Mouse (Mus musculus): ENCODE measurements around the gene Cltc. TPM values are rescaled to one million over a fixed set of nuclear protein-coding genes. Genes with fewer than 3 reads are reported as not detected.

Gene Cltc
- polyA plus RNA-seq, 1 experiment = 86.1 TPM

- H3ac ChIP-seq (ENCODE audit: control insufficient read depth, insufficient read length) = no peak overlapping the region
- peak overlapping the region; percentile 93 for H3K4me2 ChIP-seq (ENCODE audit: low read depth)
- H3K36me3 ChIP-seq (ENCODE audit: control insufficient read depth, insufficient read depth) = no peaks in the 10 kb centered on the region
- H3K4me3 ChIP-seq = no peak overlapping the region
- H3K79me2 ChIP-seq (ENCODE audit: control insufficient read depth, insufficient read depth) = peaks cover 13% of the 10 kb centered on the region
- TF ChIP-seq MYOD1 (IDR thresholded peaks at IDR 0.05; ENCODE audit: control insufficient read depth in 1 of 3, insufficient read length in 2 of 3, low read depth in 2 of 3) (no peak), TCF3 (IDR thresholded peaks at IDR 0.05; ENCODE audit: insufficient read length, low read depth) (no peak), POLR2A (IDR thresholded peaks at IDR 0.05; ENCODE audit: insufficient read length, low read depth) (no peak), USF1 (IDR thresholded peaks at IDR 0.05; ENCODE audit: low read depth) (no peak), E2F4 (IDR thresholded peaks at IDR 0.05; ENCODE audit: insufficient read depth) (no peak), CEBPB (IDR thresholded peaks at IDR 0.05; ENCODE audit: insufficient read depth, poor library complexity, severe bottlenecking) (no peak), TCF12 (IDR thresholded peaks at IDR 0.05; ENCODE audit: insufficient read depth, poor library complexity, severe bottlenecking) (no peak), MYOG (IDR thresholded peaks at IDR 0.05; ENCODE audit: control insufficient read depth in 1 of 3, insufficient read depth in 1 of 3, insufficient read length in 2 of 3, low read depth in 2 of 3) (no peak), SRF (IDR thresholded peaks at IDR 0.05; ENCODE audit: control insufficient read depth, insufficient read length, low read depth) (no peak), REST (IDR thresholded peaks at IDR 0.05; ENCODE audit: insufficient read depth, insufficient read length) (no peak), POLR2AphosphoS2 (IDR thresholded peaks at IDR 0.05; ENCODE audit: insufficient read length, low read depth) (no peak), MAX (IDR thresholded peaks at IDR 0.05; ENCODE audit: low read depth) (no peak)
- no peaks in the 10 kb centered on the region for H3K27me3 ChIP-seq (ENCODE audit: control insufficient read depth, insufficient read depth, insufficient read length)
Observed at GRCm38 (mm10) chr11:86650676-86651075, 106.7 kb downstream of the Cltc start.

- Histone ChIP-seq H3K36me3 (ENCODE audit: control insufficient read depth, insufficient read depth) (peaks cover 3% of the 10 kb centered on the region), H3K4me3 (no peak overlapping the region), H3ac (ENCODE audit: control insufficient read depth, insufficient read length) (no peak overlapping the region), H3K27me3 (ENCODE audit: control insufficient read depth, insufficient read depth, insufficient read length) (no peaks in the 10 kb centered on the region), H3K4me2 (ENCODE audit: low read depth) (no peak overlapping the region), H3K79me2 (ENCODE audit: control insufficient read depth, insufficient read depth) (peaks cover 8% of the 10 kb centered on the region)
- TF ChIP-seq TCF12 (IDR thresholded peaks at IDR 0.05; ENCODE audit: insufficient read depth, poor library complexity, severe bottlenecking) (no peak), E2F4 (IDR thresholded peaks at IDR 0.05; ENCODE audit: insufficient read depth) (no peak), POLR2AphosphoS2 (IDR thresholded peaks at IDR 0.05; ENCODE audit: insufficient read length, low read depth) (no peak), REST (IDR thresholded peaks at IDR 0.05; ENCODE audit: insufficient read depth, insufficient read length) (no peak), TCF3 (IDR thresholded peaks at IDR 0.05; ENCODE audit: insufficient read length, low read depth) (no peak), SRF (IDR thresholded peaks at IDR 0.05; ENCODE audit: control insufficient read depth, insufficient read length, low read depth) (no peak)
Observed at GRCm38 (mm10) chr11:86649542-86649941, 107.8 kb downstream of the Cltc start.

GRCm38 (mm10) chr11:86647706-86648447 lies 109.5 kb downstream of the Cltc start:
- no peaks in the 10 kb centered on the region for H3K27me3 ChIP-seq (ENCODE audit: control insufficient read depth, insufficient read depth, insufficient read length)

GRCm38 (mm10) chr11:86646885-86647459 lies 110.4 kb downstream of the Cltc start:
- TF ChIP-seq MYOD1 (IDR thresholded peaks at IDR 0.05; ENCODE audit: control insufficient read depth in 1 of 3, insufficient read length in 2 of 3, low read depth in 2 of 3) = no peak
- TF ChIP-seq POLR2AphosphoS2 (IDR thresholded peaks at IDR 0.05; ENCODE audit: insufficient read length, low read depth) = no peak
- no peak for TF ChIP-seq USF1 (IDR thresholded peaks at IDR 0.05; ENCODE audit: low read depth)
- no peak for TF ChIP-seq E2F4 (IDR thresholded peaks at IDR 0.05; ENCODE audit: insufficient read depth)
- no peak for TF ChIP-seq SRF (IDR thresholded peaks at IDR 0.05; ENCODE audit: control insufficient read depth, insufficient read length, low read depth)
- no peak for TF ChIP-seq TCF12 (IDR thresholded peaks at IDR 0.05; ENCODE audit: insufficient read depth, poor library complexity, severe bottlenecking)
- Histone ChIP-seq H3ac (ENCODE audit: control insufficient read depth, insufficient read length) (no peak overlapping the region), H3K36me3 (ENCODE audit: control insufficient read depth, insufficient read depth) (peaks cover 20% of the 10 kb centered on the region), H3K4me2 (ENCODE audit: low read depth) (peak overlapping the region; percentile 85), H3K27me3 (ENCODE audit: control insufficient read depth, insufficient read depth, insufficient read length) (no peaks in the 10 kb centered on the region), H3K4me3 (no peak overlapping the region), H3K79me2 (ENCODE audit: control insufficient read depth, insufficient read depth) (peaks cover 8% of the 10 kb centered on the region)

More at GRCm38 (mm10) chr11:86647706-86648447, 109.5 kb downstream of the Cltc start:
- Histone ChIP-seq H3K4me2 (ENCODE audit: low read depth) (no peak overlapping the region), H3K79me2 (ENCODE audit: control insufficient read depth, insufficient read depth) (peaks cover 8% of the 10 kb centered on the region), H3K36me3 (ENCODE audit: control insufficient read depth, insufficient read depth) (peaks cover 14% of the 10 kb centered on the region), H3K4me3 (no peak overlapping the region), H3ac (ENCODE audit: control insufficient read depth, insufficient read length) (no peak overlapping the region)
- TF ChIP-seq CEBPB (IDR thresholded peaks at IDR 0.05; ENCODE audit: insufficient read depth, poor library complexity, severe bottlenecking) (no peak), E2F4 (IDR thresholded peaks at IDR 0.05; ENCODE audit: insufficient read depth) (no peak), TCF12 (IDR thresholded peaks at IDR 0.05; ENCODE audit: insufficient read depth, poor library complexity, severe bottlenecking) (no peak), REST (IDR thresholded peaks at IDR 0.05; ENCODE audit: insufficient read depth, insufficient read length) (no peak), POLR2AphosphoS2 (IDR thresholded peaks at IDR 0.05; ENCODE audit: insufficient read length, low read depth) (no peak), MYOD1 (IDR thresholded peaks at IDR 0.05; ENCODE audit: control insufficient read depth in 1 of 3, insufficient read length in 2 of 3, low read depth in 2 of 3) (no peak), TCF3 (IDR thresholded peaks at IDR 0.05; ENCODE audit: insufficient read length, low read depth) (no peak), MAX (IDR thresholded peaks at IDR 0.05; ENCODE audit: low read depth) (no peak), SRF (IDR thresholded peaks at IDR 0.05; ENCODE audit: control insufficient read depth, insufficient read length, low read depth) (no peak), MYOG (IDR thresholded peaks at IDR 0.05; ENCODE audit: control insufficient read depth in 1 of 3, insufficient read depth in 1 of 3, insufficient read length in 2 of 3, low read depth in 2 of 3) (no peak), USF1 (IDR thresholded peaks at IDR 0.05; ENCODE audit: low read depth) (no peak), POLR2A (IDR thresholded peaks at IDR 0.05; ENCODE audit: insufficient read length, low read depth) (no peak)

Data from myocyte (in vitro differentiated cells).